Comparison of ENCODE assay signal across 21 mouse cellular contexts in genomic region chr10:116977858-116978257, GRCm38 (mm10). TPM values are rescaled to one million over a fixed set of nuclear protein-coding genes. Genes with fewer than 3 reads are reported as not detected.
"Had no signal": no experiment of that assay in that cellular context is flagged by ENCODE, and none has a peak within 500 bp of the region (broad histone marks: within the 10 kb centered on the region; RNA-seq: fewer than 3 reads in every experiment).

No protein-coding gene starts in this region.

- ATAC-seq: liver, embryonic 12.5 days; midbrain, embryonic 15.5 days had no signal

- H3K4me2 ChIP-seq: limb, embryonic 15.5 days; liver, embryonic 12.5 days; lung, embryonic 14.5 days; midbrain, embryonic 11.5 days; midbrain, embryonic 15.5 days; neural tube, embryonic 12.5 days had no signal

- DNase-seq: lung, embryonic 14.5 days; lung, postnatal 10 days; thymus, postnatal 4 days had no signal

- H3K4me1 ChIP-seq: limb, embryonic 15.5 days; liver, embryonic 12.5 days; midbrain, embryonic 15.5 days; neural tube, embryonic 12.5 days had no signal

- H3K36me3 ChIP-seq: limb, embryonic 15.5 days; liver, embryonic 12.5 days; midbrain, embryonic 15.5 days; neural tube, embryonic 12.5 days had no signal

- H3K9me3 ChIP-seq: limb, embryonic 15.5 days; liver, embryonic 12.5 days; midbrain, embryonic 15.5 days; neural tube, embryonic 12.5 days had no signal

- H3K27ac ChIP-seq: limb, embryonic 15.5 days; liver, embryonic 12.5 days; macrophage; midbrain, embryonic 15.5 days; neural tube, embryonic 12.5 days; stomach, postnatal 0 days had no signal

- H3K27me3 ChIP-seq: limb, embryonic 15.5 days; liver, embryonic 12.5 days; megakaryocyte, embryonic 14.5 days; midbrain, embryonic 15.5 days; neural tube, embryonic 12.5 days had no signal

- H3K9ac ChIP-seq: limb, embryonic 15.5 days; liver, embryonic 12.5 days; lung, embryonic 14.5 days; midbrain, embryonic 15.5 days; neural tube, embryonic 12.5 days had no signal

- H3K4me3 ChIP-seq: limb, embryonic 15.5 days; liver, embryonic 12.5 days; megakaryocyte, embryonic 14.5 days; midbrain, embryonic 15.5 days; neural tube, embryonic 12.5 days had no signal

RNA-seq across cellular contexts. Expression of gene Gm10271, which starts 5.4 kb away (rescaled TPM):
- total RNA-seq: layer of hippocampus, adult 8-10 months; layer of hippocampus, postnatal 25 days; left cerebral cortex, adult 8-10 months; left cerebral cortex, postnatal 25 days; monocyte, adult 5-6 weeks; neutrophil, adult 5-6 weeks had no signal
- polyA plus RNA-seq: intestine, embryonic 14.5 days; large intestine, adult 2 months; limb, embryonic 11.5 days; limb, embryonic 15.5 days; liver, embryonic 12.5 days; liver, embryonic 16.5 days; lung, embryonic 14.5 days; macrophage; midbrain, embryonic 11.5 days; midbrain, embryonic 15.5 days; neural tube, embryonic 12.5 days; stomach, postnatal 0 days had no signal

RNA-seq across cellular contexts. Expression of gene Best3, which starts 8.3 kb away (rescaled TPM):
- total RNA-seq: monocyte, adult 5-6 weeks; neutrophil, adult 5-6 weeks had no signal
- polyA plus RNA-seq: liver, embryonic 12.5 days; midbrain, embryonic 11.5 days had no signal
